Mouse (Mus musculus) brain, embryonic 14.5 days (tissue): ENCODE results near the gene Tnks2. TPM values are rescaled to one million over a fixed set of nuclear protein-coding genes. Genes with fewer than 3 reads are reported as not detected.

Source experiments
- DNase-seq: peaks from one replicate; pipeline ENCODE4 v3.0.0-alpha.2; 2011; ENCODE audit warnings: low read depth
- CTCF ChIP-seq: fragments of 200-500 bp; IDR thresholded peaks from 2 replicates; pipeline ENCODE4 v1.5.1; 2012; ENCODE audit warnings: inconsistent platforms, mild to moderate bottlenecking, moderate library complexity, borderline replicate concordance; ENCODE audit not compliant: insufficient read depth, insufficient read length; ENCODE audit errors: extremely low read depth
- POLR2A ChIP-seq: fragments of 200-500 bp; IDR thresholded peaks from 2 replicates; pipeline ENCODE4 v1.6.1; 2012; ENCODE audit warnings: mild to moderate bottlenecking, inconsistent platforms, borderline replicate concordance; ENCODE audit not compliant: poor library complexity, insufficient read depth, insufficient read length, severe bottlenecking; ENCODE audit errors: extremely low read depth
- polyA plus RNA-seq: library from polyadenylated mRNA; depleted of rRNA; stranded (reverse); fragments of >200 nt; gene quantifications from 2 replicates; pipeline ENCODE4 v1.2.3, GENCODE M21; 2012; rRNA removed

Tnks2 gene
- polyA plus RNA-seq, 1 experiment, result 119 TPM

DNA sequence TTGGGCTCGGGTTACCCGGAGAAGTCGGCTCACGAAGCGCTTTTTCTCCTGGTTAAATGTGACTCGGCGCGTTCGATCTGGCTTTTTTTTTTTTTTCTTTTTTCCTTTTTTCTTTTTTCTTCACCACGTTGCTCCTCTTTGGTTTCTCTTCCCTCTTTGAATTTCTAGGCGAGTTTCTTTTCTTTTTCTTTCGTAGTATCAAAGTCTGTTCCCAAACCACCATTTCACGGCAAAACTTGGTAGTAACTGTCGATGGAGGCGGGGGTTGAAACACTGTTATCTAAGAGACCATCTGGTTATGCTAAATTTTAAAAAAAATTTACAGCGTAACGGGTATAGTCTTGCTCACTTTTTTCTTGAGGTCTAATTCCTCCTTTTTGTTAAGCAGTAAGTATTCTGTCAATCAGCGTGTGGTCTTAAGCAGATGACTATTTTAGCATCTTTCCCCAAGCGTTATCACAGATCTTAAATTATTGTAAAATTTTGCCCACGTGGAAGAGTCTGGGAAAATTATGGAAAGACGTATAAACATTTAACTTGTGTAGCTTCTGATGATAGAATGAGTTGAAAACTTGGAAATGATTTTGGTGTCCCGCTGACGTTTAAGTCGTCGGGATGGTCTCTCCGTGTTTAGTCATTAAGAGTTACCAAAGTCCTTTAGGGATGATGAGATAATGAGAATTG, 92.7 kb downstream of the Tnks2 start:
- DNase-seq, result peak; percentile 31
- no peak for TF ChIP-seq CTCF
- no peak for TF ChIP-seq POLR2A

- no peak for DNase-seq
- no peak for TF ChIP-seq CTCF
- no peak for TF ChIP-seq POLR2A
These were observed 93.8 kb downstream of the Tnks2 start for GRCm38 (mm10) chr19:36927800-36928361.

- DNase-seq, result no peak
- no peak for TF ChIP-seq POLR2A
These were observed 95.8 kb downstream of the Tnks2 start for GRCm38 (mm10) chr19:36929816-36930215.

DNA sequence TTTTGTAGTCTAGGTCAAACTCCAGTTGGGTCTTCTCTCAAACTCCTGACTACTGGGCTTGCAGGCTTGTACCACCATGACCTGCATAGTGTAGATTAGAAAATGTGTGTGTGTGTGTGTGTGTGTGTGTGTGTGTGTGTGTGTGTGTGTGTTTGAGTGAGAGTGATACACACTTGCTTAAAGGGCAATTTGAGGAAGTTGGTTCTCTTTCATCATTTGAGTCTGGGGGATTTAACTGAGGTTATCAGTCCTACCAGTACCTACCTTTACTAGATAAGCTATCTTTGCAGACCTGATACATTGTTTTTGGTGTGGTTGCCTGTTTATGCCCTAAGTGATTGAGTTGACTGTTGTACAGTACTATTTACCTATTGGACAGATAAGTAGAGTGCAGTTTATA, 98.1 kb downstream of the Tnks2 start:
- DNase-seq, result no peak
- TF ChIP-seq CTCF, result no peak
- TF ChIP-seq POLR2A, result no peak

- TF ChIP-seq POLR2A, result no peak
- no peak for TF ChIP-seq CTCF
- no peak for DNase-seq
These were observed 98.6 kb downstream of the Tnks2 start for GRCm38 (mm10) chr19:36932613-36933012.

GRCm38 (mm10) chr19:36936285-36936684, 102.3 kb downstream of the Tnks2 start:
- no peak for DNase-seq
- TF ChIP-seq POLR2A (no peak), CTCF (no peak)

- no peak for TF ChIP-seq POLR2A
- TF ChIP-seq CTCF, result no peak
- no peak for DNase-seq
These were observed 104.0 kb downstream of the Tnks2 start for GRCm38 (mm10) chr19:36938008-36938407.

GRCm38 (mm10) chr19:36940064-36940463, 106.0 kb downstream of the Tnks2 start:
- DNase-seq, result no peak
- TF ChIP-seq CTCF (no peak), POLR2A (no peak)

Other genes with a start within 250 kb of the Tnks2 start
- 4.2 and 8.7 TPM in 2 replicates for gene Ppp1r3c, start 97.6 kb upstream of the Tnks2 start, polyA plus RNA-seq
- 55.0 and 65.0 TPM in 2 replicates for gene Fgfbp3, start 85.4 kb downstream of the Tnks2 start, polyA plus RNA-seq
- 12.4 and 15.6 TPM in 2 replicates for gene Btaf1, start 91.8 kb downstream of the Tnks2 start, polyA plus RNA-seq